Mouse (Mus musculus): ENCODE data around the gene Exosc10. TPM values are rescaled to one million over a fixed set of nuclear protein-coding genes. Genes with fewer than 3 reads are reported as not detected.

Exosc10 gene
- 10 to 100 TPM; 50.5 to 52.7 TPM for total RNA-seq (2021)

- DNase-seq, result peak; percentile 85 to 86
These were observed at the start of gene Exosc10 for GRCm38 (mm10) chr4:148558297-148559000. Gene Exosc10 (plus strand): TSS chr4:148558429.

DNA sequence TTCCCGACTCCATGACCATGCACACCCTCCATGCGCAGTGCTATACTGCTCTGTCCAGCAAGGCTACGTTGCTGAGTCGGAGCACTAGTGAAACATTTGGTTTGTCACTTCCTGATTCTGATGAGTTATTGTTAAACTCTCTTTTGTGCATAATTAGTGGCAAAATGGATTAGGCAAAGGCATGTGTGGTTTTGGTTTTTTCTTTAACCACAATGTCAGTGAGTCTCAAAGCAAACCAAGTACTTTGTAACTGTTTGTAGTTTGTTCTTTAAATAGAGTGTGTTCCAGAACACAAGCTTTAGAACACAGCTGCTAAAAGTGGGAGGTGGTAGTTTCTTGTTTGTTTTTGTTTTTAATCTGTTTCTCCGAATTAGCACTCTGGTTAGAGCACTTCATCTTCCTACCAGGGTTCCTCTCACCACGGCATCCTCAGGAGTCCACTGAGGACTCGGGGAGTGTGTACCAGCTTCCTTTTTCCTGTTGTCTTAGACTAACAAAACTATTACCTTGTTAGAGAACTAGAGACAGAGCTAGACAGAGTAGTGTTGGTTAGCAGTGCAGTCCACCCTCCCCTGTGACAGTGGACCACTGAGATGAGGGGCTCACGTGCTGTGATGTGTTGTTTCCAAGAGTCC, 48.7 kb upstream of the Exosc10 start:
- DNase-seq, result no peak

- DNase-seq, result no peak
These were observed 47.5 kb upstream of the Exosc10 start for GRCm38 (mm10) chr4:148510691-148511090.

DNA sequence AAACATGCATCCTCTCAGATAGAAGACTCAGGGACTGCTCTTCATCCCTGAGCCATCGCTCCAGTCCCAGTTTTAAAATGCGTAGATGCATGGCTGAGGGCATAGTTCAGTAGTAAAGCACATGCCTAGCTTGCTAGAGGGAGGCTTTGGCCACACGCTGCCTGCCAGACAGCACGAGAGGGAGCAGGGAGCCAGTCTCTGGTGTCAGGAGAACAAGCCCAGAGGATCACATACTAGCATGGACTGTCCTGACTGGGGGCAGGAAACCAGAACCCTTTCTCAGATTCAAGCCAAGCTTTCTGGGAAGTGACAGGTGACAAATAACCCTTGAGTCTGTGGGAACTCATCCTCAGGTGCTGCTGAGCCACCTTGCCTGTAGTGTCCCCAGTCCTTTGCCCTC, 46.9 kb upstream of the Exosc10 start:
- DNase-seq, result no peak

DNA sequence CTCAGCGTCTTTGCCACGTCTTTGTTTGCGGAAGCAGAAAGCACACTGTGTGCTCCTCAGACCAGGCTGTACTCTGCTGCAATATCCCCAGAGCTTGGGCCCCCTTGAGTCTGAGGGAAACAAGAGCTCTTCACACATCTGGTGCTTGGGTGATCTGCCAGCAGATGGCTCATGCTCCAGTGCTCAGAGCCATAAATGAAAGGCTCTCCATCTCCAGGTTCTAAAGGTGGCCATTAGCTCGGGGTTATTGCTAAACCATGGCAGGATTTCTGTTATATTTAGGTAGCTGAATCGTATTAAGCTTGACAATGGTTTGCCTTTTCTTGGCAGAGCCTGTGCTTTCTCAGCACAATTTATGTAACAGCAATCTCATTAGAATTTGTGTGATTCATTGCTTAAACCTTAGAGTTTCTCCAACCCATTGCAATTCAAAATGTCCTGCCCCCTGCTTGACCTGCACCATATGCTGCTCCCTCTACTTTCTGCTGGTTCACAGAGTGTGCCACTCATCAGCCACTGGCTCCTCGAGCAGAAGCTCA, 45.1 kb upstream of the Exosc10 start:
- peak in 1 of 2 experiments; percentile 29 for DNase-seq

GRCm38 (mm10) chr4:148515313-148515712, 42.9 kb upstream of the Exosc10 start:
- DNase-seq, result no peak

GRCm38 (mm10) chr4:148517809-148518208, 40.4 kb upstream of the Exosc10 start:
- DNase-seq, result no peak

GRCm38 (mm10) chr4:148518235-148518795, 39.9 kb upstream of the Exosc10 start:
- DNase-seq, result no peak

GRCm38 (mm10) chr4:148523538-148523937, 34.7 kb upstream of the Exosc10 start:
- DNase-seq, result no peak

DNA sequence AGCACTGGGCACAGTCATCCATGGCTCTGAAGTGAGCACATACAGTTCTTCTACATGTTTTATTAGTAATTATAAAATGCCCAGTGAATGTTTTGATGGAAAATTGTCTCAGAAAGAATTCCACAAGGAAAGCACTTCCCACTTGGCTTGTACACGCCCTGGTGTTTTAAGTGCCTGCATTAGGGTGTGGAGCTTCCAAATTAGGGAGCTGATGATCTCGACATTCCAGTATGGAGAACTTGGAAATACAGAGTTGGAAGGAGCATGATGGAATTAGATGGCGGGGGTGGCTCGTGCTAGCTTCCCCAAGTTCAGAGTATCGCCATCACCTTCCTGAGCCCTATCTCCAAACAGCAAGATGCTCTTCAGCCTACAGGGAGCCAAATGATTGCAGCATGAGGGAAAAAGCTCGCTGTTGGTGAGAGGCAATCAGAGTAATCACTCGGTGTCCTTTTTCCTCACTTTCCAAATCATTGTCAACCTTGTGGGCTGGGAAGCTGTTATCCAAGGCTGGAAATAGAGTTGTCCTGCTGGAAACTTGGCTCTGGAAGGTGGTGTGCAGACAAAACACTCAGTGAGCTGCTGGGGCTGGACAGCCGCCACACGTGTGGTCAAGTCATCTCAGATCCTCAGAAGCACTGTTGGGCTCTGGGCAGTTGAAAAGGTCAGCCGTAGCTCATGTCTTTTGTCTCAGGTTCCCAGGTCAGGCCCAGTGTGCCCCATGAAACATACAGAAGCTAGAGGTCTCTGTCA, 30.9 kb upstream of the Exosc10 start:
- DNase-seq, result no peak

- DNase-seq, result no peak
These were observed 27.9 kb upstream of the Exosc10 start for GRCm38 (mm10) chr4:148530351-148530750.

DNA sequence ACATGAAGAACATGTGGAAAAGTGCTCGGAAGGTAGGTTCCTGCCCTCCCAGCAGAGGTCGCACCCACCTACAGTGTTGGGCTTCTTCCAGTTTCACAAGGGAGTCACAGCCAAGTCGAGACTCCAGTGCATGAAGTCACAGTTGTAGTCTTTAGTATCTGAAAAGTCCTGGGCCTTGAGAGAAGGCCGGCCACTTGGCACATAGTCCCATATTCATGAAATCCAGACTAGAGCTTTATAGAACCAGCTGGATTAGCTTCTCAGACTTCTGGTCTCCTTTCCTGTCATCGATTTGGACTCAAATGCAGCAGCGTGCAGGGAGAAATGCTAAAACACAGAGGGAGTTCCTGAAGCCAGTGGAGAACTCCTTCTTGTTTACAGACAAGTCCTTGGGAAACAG, 27.5 kb upstream of the Exosc10 start:
- no peak for DNase-seq

GRCm38 (mm10) chr4:148531341-148531740, 26.9 kb upstream of the Exosc10 start:
- DNase-seq, result no peak

- DNase-seq, result no peak
These were observed 25.7 kb upstream of the Exosc10 start for GRCm38 (mm10) chr4:148532516-148532915.

DNA sequence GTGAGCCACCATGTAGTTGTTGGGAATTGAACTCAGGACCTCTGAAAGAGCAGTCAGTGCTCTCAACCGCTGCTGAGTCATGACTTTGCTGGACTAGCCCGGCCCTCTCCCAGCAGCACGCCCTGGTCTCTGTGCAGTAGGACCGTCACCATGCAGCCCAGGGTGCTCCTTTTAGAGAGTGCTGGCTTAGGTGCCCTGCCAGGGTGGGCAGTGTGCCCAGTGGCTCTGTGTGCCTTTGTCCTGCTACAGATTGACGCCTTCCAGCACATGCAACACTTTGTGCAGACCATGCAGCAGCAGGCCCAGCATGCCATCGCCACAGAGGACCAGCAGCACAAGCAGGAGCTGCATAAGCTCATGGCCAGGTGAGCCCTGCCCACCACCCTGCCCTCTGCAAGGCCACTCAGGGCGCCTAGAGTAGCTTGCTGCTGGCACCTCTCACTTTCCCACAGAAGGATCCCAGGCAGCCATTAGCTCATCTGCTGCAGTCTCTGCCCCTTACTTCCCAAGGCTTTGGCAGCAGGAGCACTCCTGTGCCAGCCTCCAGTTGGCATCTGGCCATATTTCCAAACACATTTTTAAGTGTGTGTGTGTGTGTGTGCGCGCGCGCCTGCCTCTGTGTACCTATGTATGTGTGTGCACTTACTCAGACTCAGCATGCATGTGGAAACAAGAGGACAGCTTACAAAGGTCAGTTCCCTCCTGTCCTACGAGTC, 24.5 kb upstream of the Exosc10 start:
- no peak for DNase-seq

DNA sequence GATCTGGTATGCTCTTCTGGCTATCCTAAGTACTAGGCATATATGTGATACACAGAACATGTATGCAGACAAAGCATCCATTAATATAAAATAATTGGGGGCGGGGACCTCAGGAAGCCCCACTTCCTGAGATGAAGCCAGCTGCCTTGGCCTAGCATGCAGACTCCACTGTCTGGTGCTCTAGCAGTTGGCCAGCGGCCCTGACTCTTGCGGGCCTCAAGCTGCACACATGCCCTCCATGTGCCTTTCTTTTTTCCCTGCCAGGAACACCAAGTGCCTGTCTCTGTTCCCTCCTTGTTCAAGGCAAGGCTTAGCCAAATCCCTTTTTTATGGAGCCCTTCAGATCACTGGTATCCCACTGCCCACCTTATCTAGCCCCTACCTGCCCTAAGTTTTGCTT, 22.4 kb upstream of the Exosc10 start:
- DNase-seq, result no peak

DNA sequence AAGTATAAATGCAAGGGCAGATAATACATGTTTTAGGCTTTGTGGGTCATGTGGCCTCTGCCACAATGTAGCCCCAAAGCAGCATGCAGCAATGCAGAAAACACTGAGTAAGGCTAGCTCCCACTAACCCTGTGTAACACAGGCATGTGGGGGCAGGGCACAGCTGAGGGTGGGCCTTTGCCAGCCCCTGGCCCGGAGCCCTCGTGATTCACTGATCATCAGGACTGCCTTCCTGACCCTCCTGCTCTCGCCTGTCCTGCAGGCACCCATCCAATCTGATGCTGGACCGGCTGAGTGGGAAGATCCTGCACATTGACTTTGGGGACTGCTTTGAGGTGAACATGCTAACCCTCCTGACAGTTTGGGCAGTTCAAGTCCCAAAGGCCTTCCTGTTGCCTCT, 9.1 kb upstream of the Exosc10 start:
- no peak for DNase-seq

DNA sequence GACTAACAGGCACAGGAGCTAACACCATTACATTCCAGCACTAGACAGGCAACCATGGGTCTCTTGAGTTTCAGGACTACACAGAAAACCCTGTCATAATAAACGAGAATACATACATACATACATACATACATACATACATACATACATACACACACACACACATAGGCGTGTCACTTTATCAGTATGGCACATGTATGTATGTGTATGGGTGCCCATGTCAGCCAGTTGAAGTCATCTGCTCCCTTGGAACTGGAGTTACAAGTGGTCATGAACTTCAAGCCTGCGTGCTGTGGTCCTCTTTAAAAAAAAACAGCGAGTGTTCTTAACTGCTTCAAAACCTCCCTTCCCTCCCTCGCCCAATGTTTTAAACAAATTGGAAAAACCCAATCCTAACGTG, 463 bp upstream of the Exosc10 start:
- DNase-seq, result no peak

DNA sequence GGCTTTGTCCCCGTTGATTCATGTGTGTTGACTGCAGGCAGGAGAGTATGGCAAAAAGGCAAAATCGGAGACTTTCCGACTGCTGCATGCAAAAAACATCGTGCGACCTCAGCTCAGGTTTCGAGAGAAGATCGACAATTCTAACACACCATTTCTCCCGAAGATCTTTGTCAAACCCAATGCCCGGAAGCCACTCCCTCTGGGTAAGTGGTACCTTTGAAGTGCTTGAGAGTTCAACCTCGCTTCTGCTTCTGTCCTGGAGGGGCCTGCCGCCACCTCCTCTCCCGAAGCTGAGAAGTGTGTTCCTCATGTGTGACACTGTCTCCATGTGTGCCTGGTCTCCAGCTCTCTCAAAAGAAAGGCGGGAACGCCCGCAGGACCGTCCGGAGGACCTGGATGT, 4.4 kb downstream of the Exosc10 start:
- DNase-seq, result no peak

DNA sequence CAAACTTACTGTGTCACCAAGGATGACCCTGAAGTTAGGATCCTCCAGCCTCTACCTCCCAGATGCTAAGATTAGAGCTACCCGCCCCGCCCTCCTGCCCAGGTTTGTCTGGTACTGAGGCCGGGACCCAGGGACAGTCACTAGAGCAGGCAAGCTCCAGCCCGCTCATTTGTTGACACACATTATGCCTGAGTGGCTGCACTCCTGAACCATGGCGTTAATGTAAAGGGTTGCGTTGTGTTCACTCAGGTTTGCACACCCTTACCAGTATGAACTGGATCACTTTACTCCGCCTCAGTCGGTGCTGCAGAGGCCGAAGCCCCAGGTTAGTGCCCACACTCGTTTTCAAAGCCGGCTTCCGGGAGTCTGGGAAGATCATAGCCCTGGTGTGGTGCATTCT, 5.4 kb downstream of the Exosc10 start:
- DNase-seq, result no peak

GRCm38 (mm10) chr4:148570138-148570537, 11.9 kb downstream of the Exosc10 start:
- DNase-seq, result no peak

- no peak for DNase-seq
These were observed 12.6 kb downstream of the Exosc10 start for GRCm38 (mm10) chr4:148570693-148571295.

Data from layer of hippocampus, postnatal 36 days (tissue).